Mouse (Mus musculus): Measurements from ENCODE around the gene Olfr654. TPM values are rescaled to one million over a fixed set of nuclear protein-coding genes. Genes with fewer than 3 reads are reported as not detected.

Olfr654 gene
- polyA plus RNA-seq (2015; fragmentation: Nextera tagmentation; extraction: Ambion mirVana) = not detected in 2 replicates

GRCm38 (mm10) chr7:104586725-104587124, at the start of gene Olfr654:
Gene Olfr654 (plus strand): TSS chr7:104587025.

DNA sequence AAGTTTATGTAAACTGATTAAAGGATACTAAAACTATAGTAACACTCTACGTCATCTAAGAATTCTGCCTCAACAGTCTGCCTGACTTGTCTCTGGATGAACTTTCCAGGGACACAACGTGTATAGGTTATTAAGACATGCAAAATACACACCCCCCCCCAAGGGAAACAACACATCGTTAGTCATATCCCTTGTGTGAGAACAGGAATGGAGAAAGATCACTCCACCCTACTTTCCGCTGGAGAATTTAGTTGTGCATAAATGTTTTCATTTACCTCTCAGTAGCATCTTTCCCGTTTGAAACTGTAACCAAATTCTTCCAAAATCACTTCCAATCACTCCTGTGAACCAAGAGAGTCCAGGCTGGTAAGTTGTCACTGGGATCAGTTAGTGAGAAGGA, 37.0 kb upstream of the Olfr654 start, which contains the start of gene Olfr651:
TSS of gene Olfr651 (plus strand) at position 301 of the 400 bp plus-strand sequence.

GRCm38 (mm10) chr7:104560601-104561000, 26.2 kb upstream of the Olfr654 start, which contains the start of gene Olfr652:
Gene Olfr652 (plus strand): TSS chr7:104560901.

DNA sequence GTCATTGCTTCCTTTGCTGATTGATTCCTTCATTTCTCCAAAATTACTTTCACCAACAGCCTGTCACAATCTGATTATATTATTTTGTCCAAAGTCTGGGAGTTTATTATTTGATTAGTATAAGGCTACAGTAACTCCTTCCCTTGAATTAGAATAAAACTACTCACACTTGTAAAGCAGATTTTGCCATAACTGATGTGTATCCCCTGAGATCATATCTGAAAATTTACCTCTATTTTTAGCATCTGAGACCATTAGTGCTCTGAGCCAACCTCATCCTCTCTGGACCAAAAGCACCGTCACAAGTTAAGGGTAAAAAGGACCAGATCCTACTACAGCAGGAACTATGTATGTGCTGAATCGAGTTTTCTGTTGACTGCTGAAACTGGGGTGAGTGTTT, 9.8 kb upstream of the Olfr654 start, which contains the start of gene Olfr653:
TSS of gene Olfr653 (plus strand) at position 301 of the 400 bp plus-strand sequence.

DNA sequence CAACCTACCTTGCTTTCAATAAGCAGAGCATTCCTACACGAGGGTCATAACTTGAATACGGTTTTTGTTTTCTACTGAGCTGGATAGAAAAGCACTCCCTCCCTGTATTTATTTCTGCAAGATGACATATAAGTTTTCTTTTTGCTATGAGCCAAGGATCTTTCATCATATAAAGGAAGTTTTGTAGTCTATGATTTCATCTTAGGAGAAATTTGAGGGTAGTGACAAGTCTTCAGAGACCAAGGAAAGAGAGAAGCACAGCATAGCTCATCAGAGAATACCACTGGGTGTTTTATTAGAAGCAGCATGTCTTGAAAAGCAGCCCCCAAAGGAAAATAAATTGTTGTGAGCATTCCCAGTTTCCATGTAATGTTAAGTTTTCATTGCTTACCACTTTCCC, 14.9 kb downstream of the Olfr654 start, which contains the start of gene Olfr655:
TSS of gene Olfr655 (minus strand) at position 101 of the 400 bp plus-strand sequence.

DNA sequence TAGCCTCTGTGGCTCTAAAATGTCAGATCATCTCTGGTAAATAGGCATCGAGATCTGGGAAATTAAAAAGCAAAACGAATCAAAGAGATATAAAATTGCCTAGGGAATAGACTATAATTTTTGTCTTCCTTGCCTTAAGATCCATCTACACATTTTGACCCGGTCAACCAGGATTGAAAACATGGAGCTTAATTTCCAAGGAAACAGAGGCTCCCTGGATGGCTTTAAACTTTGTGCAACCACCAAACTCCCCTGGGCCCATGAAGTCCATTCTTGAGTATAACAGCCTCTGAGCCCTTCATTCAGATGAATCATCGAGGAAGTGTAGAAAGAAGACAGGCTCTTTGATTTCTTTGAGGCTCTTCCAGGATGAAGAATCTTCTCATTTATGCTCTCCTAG, 26.8 kb downstream of the Olfr654 start, which contains the start of gene Olfr656:
TSS of gene Olfr656 (plus strand) at position 301 of the 400 bp plus-strand sequence.

DNA sequence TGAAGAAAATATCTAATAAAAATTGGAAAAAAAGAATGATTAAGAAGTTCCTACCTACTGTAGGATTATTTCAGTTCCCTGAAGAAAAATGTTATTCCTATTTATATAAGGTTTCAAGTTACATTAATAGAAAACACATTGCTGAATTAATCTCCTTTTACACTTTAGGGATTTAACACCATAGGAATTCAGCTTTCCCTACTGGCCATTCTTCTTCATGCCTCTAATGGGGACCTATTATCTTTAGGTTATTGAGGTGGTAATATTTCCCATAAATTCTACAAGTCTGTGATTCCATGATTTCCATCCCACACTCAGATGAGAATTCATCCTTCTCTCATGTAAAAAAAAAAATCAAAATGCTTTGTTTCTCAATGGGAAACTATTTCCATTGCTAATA, 37.7 kb downstream of the Olfr654 start, which contains the start of gene Olfr657:
TSS of gene Olfr657 (plus strand) at position 301 of the 400 bp plus-strand sequence.

Other genes starting within 250 kb of the Olfr654 start
- gene Trim12c, start 233.7 kb upstream of the Olfr654 start, polyA plus RNA-seq (2015; fragmentation: Nextera tagmentation; extraction: Ambion mirVana) = 1.6 and 2.2 TPM in 2 replicates
- 0.12 and 0.28 TPM in 2 replicates for gene Trim30b, start 217.1 kb upstream of the Olfr654 start, polyA plus RNA-seq (2015; fragmentation: Nextera tagmentation; extraction: Ambion mirVana)
- gene Trim30c, start 186.2 kb upstream of the Olfr654 start, polyA plus RNA-seq (2015; fragmentation: Nextera tagmentation; extraction: Ambion mirVana) = 0.14 and 0.54 TPM in 2 replicates
- 2.5 and 2.7 TPM in 2 replicates for gene Trim30a, start 121.8 kb upstream of the Olfr654 start, polyA plus RNA-seq (2015; fragmentation: Nextera tagmentation; extraction: Ambion mirVana)
- gene Trim30d, start 79.2 kb upstream of the Olfr654 start, polyA plus RNA-seq (2015; fragmentation: Nextera tagmentation; extraction: Ambion mirVana) = 0.68 and 1.2 TPM in 2 replicates
- not detected in 2 replicates for gene Olfr651, start 36.9 kb upstream of the Olfr654 start, polyA plus RNA-seq (2015; fragmentation: Nextera tagmentation; extraction: Ambion mirVana)
- not detected in 2 replicates for gene Olfr652, start 26.1 kb upstream of the Olfr654 start, polyA plus RNA-seq (2015; fragmentation: Nextera tagmentation; extraction: Ambion mirVana)
- gene Olfr653, start 9.7 kb upstream of the Olfr654 start, polyA plus RNA-seq (2015; fragmentation: Nextera tagmentation; extraction: Ambion mirVana) = not detected in 2 replicates
- not detected in 2 replicates for gene Olfr655, start 14.8 kb downstream of the Olfr654 start, polyA plus RNA-seq (2015; fragmentation: Nextera tagmentation; extraction: Ambion mirVana)
- not detected in 2 replicates for gene Olfr656, start 26.9 kb downstream of the Olfr654 start, polyA plus RNA-seq (2015; fragmentation: Nextera tagmentation; extraction: Ambion mirVana)
- gene Olfr657, start 37.8 kb downstream of the Olfr654 start, polyA plus RNA-seq (2015; fragmentation: Nextera tagmentation; extraction: Ambion mirVana) = not detected in 2 replicates
- not detected in 2 replicates for gene Olfr658, start 60.3 kb downstream of the Olfr654 start, polyA plus RNA-seq (2015; fragmentation: Nextera tagmentation; extraction: Ambion mirVana)
- not detected in 2 replicates for gene Olfr659, start 79.7 kb downstream of the Olfr654 start, polyA plus RNA-seq (2015; fragmentation: Nextera tagmentation; extraction: Ambion mirVana)
- not detected in 2 replicates for gene Olfr661, start 99.5 kb downstream of the Olfr654 start, polyA plus RNA-seq (2015; fragmentation: Nextera tagmentation; extraction: Ambion mirVana)
- gene Usp17le, start 190.4 kb downstream of the Olfr654 start, polyA plus RNA-seq (2015; fragmentation: Nextera tagmentation; extraction: Ambion mirVana) = not detected in 2 replicates